Mouse (Mus musculus) retina, adult 2 months (tissue): ENCODE data around the gene Rhox3a2.
"Not testable (repeated sequence)": the region's sequence is repeated elsewhere in the genome, so short reads cannot be mapped to it uniquely, and the experiment has no call there.

ENCODE experiments used
- DNase-seq: peaks from one replicate; pipeline ENCODE4 v3.0.0-alpha.2; 2012; ENCODE audit warnings: low read depth, low spot score

The Rhox3a2 gene

DNA sequence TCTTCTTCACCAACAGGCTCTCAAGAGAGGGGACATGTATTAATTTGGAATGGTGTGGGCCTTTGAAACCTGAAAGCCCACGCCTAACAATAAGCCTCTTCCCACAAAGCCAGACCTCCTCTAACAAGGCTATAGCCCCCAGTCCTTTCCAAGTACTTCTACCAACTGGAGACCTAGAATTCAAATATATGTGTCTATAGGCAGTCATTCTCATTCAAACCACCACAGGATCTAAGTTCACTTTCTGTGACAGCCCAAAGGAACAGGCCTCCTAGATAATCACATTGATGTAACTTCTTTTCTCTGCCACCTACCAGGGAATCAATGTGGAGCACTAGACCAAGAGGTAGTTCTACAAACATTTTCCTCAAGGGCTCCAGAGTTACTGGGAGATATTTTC, at the start of gene Rhox3a2:
TSS of gene Rhox3a2 (plus strand) at position 301 of the 400 bp plus-strand sequence.
- DNase-seq, result not testable (repeated sequence)

DNA sequence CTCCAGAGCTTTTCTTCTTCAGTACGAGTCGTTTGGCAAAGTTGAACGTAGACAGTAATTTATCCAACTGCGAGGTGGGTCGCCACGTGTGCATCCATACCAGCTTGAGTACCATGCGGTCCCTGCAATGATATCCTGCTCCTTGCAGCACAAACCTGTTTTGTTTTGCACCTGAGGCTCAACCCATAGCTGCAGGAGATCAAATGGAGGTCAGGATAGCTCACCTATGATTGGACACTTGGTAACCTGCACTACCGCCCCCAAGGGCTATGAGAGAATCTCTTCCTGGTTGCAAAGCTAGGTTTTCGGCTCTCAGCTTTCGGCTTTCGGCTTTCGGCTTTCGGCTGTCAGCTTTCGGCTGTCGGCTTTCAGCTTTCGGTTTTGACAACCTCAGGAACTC, 10.7 kb downstream of the Rhox3a2 start, which contains the start of gene Rhox4a2:
TSS of gene Rhox4a2 (plus strand) at position 301 of the 400 bp plus-strand sequence.
- DNase-seq, result not testable (repeated sequence)

DNA sequence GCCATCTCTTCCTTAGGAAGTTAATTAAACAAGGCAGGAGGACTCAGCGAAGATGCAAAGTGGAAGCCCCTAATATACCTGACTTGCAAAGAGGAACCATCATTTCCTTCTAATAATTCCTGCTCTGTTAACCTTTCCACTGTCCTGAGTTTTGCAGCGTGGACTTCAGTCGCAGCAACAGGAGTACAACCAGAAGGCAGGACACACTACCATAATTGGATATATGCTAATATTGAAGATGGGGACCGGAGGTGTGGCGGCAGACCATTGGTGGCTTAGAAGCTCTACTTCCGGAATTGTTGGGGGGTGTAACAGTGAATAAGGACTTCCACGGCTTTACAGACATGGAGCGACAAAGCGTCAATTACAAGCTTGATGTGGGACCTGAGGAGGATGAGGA, 31.9 kb downstream of the Rhox3a2 start, which contains the start of gene Rhox2b:
TSS of gene Rhox2b (plus strand) at position 301 of the 400 bp plus-strand sequence.
- DNase-seq, result not testable (repeated sequence)

DNA sequence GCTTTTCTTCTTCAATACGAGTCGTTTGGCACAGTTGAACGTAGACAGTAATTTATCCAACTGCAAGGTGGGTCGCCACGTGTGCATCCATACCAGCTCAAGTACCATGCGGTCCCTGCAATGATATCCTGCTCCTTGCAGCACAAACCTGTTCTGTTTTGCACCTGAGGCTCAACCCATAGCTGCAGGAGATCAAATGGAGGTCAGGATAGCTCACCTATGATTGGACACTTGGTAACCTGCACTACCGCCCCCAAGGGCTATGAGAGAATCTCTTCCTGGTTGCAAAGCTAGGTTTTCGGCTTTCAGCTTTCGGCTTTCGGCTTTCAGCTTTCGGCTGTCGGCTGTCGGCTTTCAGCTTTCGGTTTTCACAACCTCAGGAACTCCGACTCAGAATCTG, 52.4 kb downstream of the Rhox3a2 start, which contains the start of gene Rhox4b:
TSS of gene Rhox4b (plus strand) at position 301 of the 400 bp plus-strand sequence.
- not testable (repeated sequence) for DNase-seq
